Mouse (Mus musculus) forebrain, embryonic 14.5 days (tissue): ENCODE results near the gene Dnttip1. TPM values are rescaled to one million over a fixed set of nuclear protein-coding genes. Genes with fewer than 3 reads are reported as not detected.
A peak's percentile ranks its signal among the peaks of the same experiment; 100 is the strongest.

Source experiments
- ATAC-seq: fragments of 200-750 bp; cut with Nextera tagmentation; 2 replicates; pipeline ENCODE4 v1.8.0; 2017; ENCODE audit warnings: mild to moderate bottlenecking, moderate library complexity
- DNase-seq: peaks from one replicate; pipeline ENCODE4 v3.0.0-alpha.2; 2015; ENCODE audit warnings: low spot score
- H3K27ac ChIP-seq: fragments of 300-500 bp; sonication (generic); 2 replicates; pipeline ENCODE4 v1.5.1; 2014; ENCODE audit warnings: low read depth, mild to moderate bottlenecking, control low read depth, low read length, moderate library complexity
- H3K27me3 ChIP-seq: fragments of 300-500 bp; sonication (generic); replicated peaks from 2 replicates; pipeline ENCODE4 v1.6.1; 2014; ENCODE audit warnings: low read length, control low read depth, mixed read lengths; ENCODE audit not compliant: control insufficient read depth, insufficient read depth
- H3K36me3 ChIP-seq: fragments of 300-500 bp; sonication (generic); 2 replicates; pipeline ENCODE4 v1.6.1; 2014; ENCODE audit warnings: low read length, control low read depth; ENCODE audit not compliant: control insufficient read depth, insufficient read depth
- H3K4me1 ChIP-seq: fragments of 300-500 bp; sonication (generic); 2 replicates; pipeline ENCODE4 v1.6.1; 2014; ENCODE audit warnings: antibody characterized with exemption, low read length, control low read depth; ENCODE audit not compliant: control insufficient read depth, insufficient read depth
- H3K4me2 ChIP-seq: fragments of 300-500 bp; sonication (generic); 2 replicates; pipeline ENCODE4 v1.6.1; 2014; ENCODE audit warnings: mild to moderate bottlenecking, control low read depth, low read length
- H3K4me3 ChIP-seq: fragments of 300-500 bp; sonication (generic); 2 replicates; pipeline ENCODE4 v1.5.1; 2014; ENCODE audit warnings: low read depth, low read length, control low read depth
- H3K9ac ChIP-seq: fragments of 300-500 bp; sonication (generic); 2 replicates; pipeline ENCODE4 v1.6.1; 2014; ENCODE audit warnings: mild to moderate bottlenecking, low read length, control low read depth, moderate library complexity
- H3K9me3 ChIP-seq: fragments of 300-500 bp; sonication (generic); replicated peaks from 2 replicates; pipeline ENCODE4 v1.6.1; 2016; ENCODE audit warnings: low read length, control low read depth, mixed read lengths; ENCODE audit not compliant: control insufficient read depth
- WGBS: fragments of 180-500 bp; shearing (Covaris S2); extraction: QIAGEN DNeasy Blood & Tissue Kit; methylation state at CpG from one replicate; pipeline ENCODE4 v1.1.7; 2014; 5-methylcytosine and 5-hydroxymethylcytosine counted together
- polyA plus RNA-seq: library from polyadenylated mRNA; unstranded; fragments of >200 nt; fragmentation: Nextera tagmentation; extraction: Ambion mirVana; gene quantifications from 2 replicates; pipeline ENCODE4 v1.2.1, GENCODE M21; 2014

Gene Dnttip1
- polyA plus RNA-seq, 1 experiment from 2014 or later: 64.9 TPM

- H3K36me3 ChIP-seq: peaks cover 94% of the 10 kb centered on the region
- ATAC-seq: no peak
Measured at GRCm38 (mm10) chr2:164761502-164761901, 15.7 kb downstream of the Dnttip1 start.

GRCm38 (mm10) chr2:164761971-164762370, 16.2 kb downstream of the Dnttip1 start:
- Histone ChIP-seq H3K27ac (no peak overlapping the region), H3K9me3 (no peaks in the 10 kb centered on the region), H3K4me3 (no peak overlapping the region), H3K27me3 (no peaks in the 10 kb centered on the region), H3K4me2 (no peak overlapping the region), H3K9ac (no peak overlapping the region), H3K4me1 (no peaks in the 10 kb centered on the region), H3K36me3 (peaks cover 94% of the 10 kb centered on the region)
- DNase-seq (no peak), ATAC-seq (no peak)
- 96% methylated on average over 4 of the region's 4 CpGs for WGBS

More at GRCm38 (mm10) chr2:164761502-164761901, 15.7 kb downstream of the Dnttip1 start:
- H3K9ac ChIP-seq: no peak overlapping the region
- WGBS: 92% methylated on average over 2 of the region's 2 CpGs
- DNase-seq: no peak
- H3K9me3 ChIP-seq: no peaks in the 10 kb centered on the region
- H3K4me1 ChIP-seq: no peaks in the 10 kb centered on the region
- no peak overlapping the region for H3K4me3 ChIP-seq
- H3K27ac ChIP-seq: no peak overlapping the region
- no peak overlapping the region for H3K4me2 ChIP-seq
- no peaks in the 10 kb centered on the region for H3K27me3 ChIP-seq

- ATAC-seq (no peak), DNase-seq (no peak)
- Histone ChIP-seq H3K36me3 (peaks cover 94% of the 10 kb centered on the region), H3K27me3 (no peaks in the 10 kb centered on the region), H3K9ac (no peak overlapping the region), H3K4me1 (no peaks in the 10 kb centered on the region), H3K27ac (no peak overlapping the region), H3K4me3 (no peak overlapping the region), H3K9me3 (no peaks in the 10 kb centered on the region), H3K4me2 (no peak overlapping the region)
- 89% methylated on average over 7 of the region's 7 CpGs for WGBS
Measured at GRCm38 (mm10) chr2:164762593-164762992, 16.8 kb downstream of the Dnttip1 start.

GRCm38 (mm10) chr2:164765841-164766240, 20.1 kb downstream of the Dnttip1 start:
- Histone ChIP-seq H3K27me3 (no peaks in the 10 kb centered on the region), H3K4me2 (no peak overlapping the region), H3K36me3 (peaks cover 69% of the 10 kb centered on the region), H3K4me1 (peaks cover 10% of the 10 kb centered on the region; the same call in 1 of the 2 replicates), H3K9ac (no peak overlapping the region), H3K9me3 (no peaks in the 10 kb centered on the region), H3K27ac (no peak overlapping the region), H3K4me3 (no peak overlapping the region)
- 79% methylated on average over 3 of the region's 3 CpGs for WGBS
- DNase-seq (no peak), ATAC-seq (no peak)

GRCm38 (mm10) chr2:164767812-164768540, 22.2 kb downstream of the Dnttip1 start:
- Histone ChIP-seq H3K9me3 (no peaks in the 10 kb centered on the region), H3K4me3 (no peak overlapping the region), H3K27me3 (no peaks in the 10 kb centered on the region), H3K4me2 (no peak overlapping the region), H3K36me3 (peaks cover 61% of the 10 kb centered on the region), H3K4me1 (peaks cover 20% of the 10 kb centered on the region), H3K9ac (no peak overlapping the region), H3K27ac (no peak overlapping the region)
- DNase-seq (no peak), ATAC-seq (no peak)
- WGBS: 91% methylated on average over 15 of the region's 15 CpGs

DNA sequence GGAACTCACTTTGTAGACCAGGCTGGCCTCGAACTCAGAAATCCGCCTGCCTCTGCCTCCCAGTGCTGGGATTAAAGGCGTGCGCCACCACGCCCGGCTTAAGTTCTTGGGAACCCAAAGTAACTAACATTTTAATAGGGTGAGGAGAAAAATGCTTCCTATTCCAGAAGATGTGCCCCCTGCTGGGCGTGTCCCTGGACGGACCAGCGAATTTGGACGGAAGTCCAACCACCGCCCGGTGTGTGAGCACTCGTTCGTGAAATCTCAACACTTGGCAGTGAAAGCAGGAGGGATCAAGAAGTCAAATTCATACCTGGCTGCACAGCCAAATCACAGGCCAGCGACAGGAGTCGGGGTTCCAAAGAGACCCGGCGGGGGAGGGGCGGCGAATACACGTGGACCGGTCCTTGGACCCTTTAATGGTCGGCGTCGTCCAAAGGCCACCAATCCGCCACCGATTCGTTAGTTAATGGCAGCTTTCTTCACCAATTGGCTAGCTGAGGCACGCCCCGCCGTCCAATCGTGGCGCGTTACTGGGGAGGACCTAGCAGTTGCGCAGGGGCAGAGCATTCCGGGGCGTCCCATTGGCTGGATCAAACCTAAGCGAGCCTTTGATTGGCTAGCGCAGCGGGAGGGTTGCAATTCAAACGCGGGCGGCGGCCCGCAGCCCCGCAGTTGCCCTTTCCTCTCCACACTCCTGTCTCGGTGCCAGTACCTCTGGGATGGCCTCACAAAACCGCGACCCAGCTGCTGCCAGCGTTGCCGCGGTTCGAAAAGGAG, 23.7 kb downstream of the Dnttip1 start, which contains the start of gene Ube2c:
Gene Ube2c (plus strand): TSS at position 641 of the 780 bp plus-strand sequence.
- H3K27me3 ChIP-seq: no peaks in the 10 kb centered on the region
- WGBS: 3% methylated on average over 53 of the region's 53 CpGs
- H3K27ac ChIP-seq: no peak within 1 kb of the TSS; the same call in 1 of the 2 replicates
- H3K9me3 ChIP-seq: no peaks in the 10 kb centered on the region
- H3K36me3 ChIP-seq: peaks cover 53% of the 10 kb centered on the region
- peaks cover 20% of the 10 kb centered on the region for H3K4me1 ChIP-seq
- peak; percentile 100 for ATAC-seq
- peak within 1 kb of the TSS; percentile 74 for H3K9ac ChIP-seq
- peak; percentile 100 for DNase-seq
- H3K4me3 ChIP-seq: peak within 1 kb of the TSS; percentile 64
- H3K4me2 ChIP-seq: peak within 1 kb of the TSS; percentile 90

GRCm38 (mm10) chr2:164770279-164770678, 24.5 kb downstream of the Dnttip1 start:
- Histone ChIP-seq H3K27me3 (no peaks in the 10 kb centered on the region), H3K9ac (peak overlapping the region; percentile 74), H3K4me1 (peaks cover 20% of the 10 kb centered on the region), H3K9me3 (no peaks in the 10 kb centered on the region), H3K27ac (no peak overlapping the region; the same call in 1 of the 2 replicates), H3K4me2 (peak overlapping the region; percentile 90), H3K4me3 (peak overlapping the region; percentile 64), H3K36me3 (peaks cover 46% of the 10 kb centered on the region)
- DNase-seq (no peak), ATAC-seq (no peak)
- 2% methylated on average over 15 of the region's 15 CpGs for WGBS

GRCm38 (mm10) chr2:164771123-164771522, 25.3 kb downstream of the Dnttip1 start:
- no peak for DNase-seq
- no peak overlapping the region for H3K27ac ChIP-seq
- H3K9ac ChIP-seq: peak overlapping the region; percentile 74
- no peaks in the 10 kb centered on the region for H3K9me3 ChIP-seq
- peaks cover 37% of the 10 kb centered on the region for H3K36me3 ChIP-seq
- H3K27me3 ChIP-seq: no peaks in the 10 kb centered on the region
- peak overlapping the region; percentile 64 for H3K4me3 ChIP-seq
- peaks cover 20% of the 10 kb centered on the region for H3K4me1 ChIP-seq
- 77% methylated on average over 8 of the region's 8 CpGs for WGBS
- no peak for ATAC-seq
- H3K4me2 ChIP-seq: peak overlapping the region; percentile 90
